Mouse (Mus musculus): ENCODE measurements around the gene Pptc7. TPM values are rescaled to one million over a fixed set of nuclear protein-coding genes. Genes with fewer than 3 reads are reported as not detected.

The Pptc7 gene
- polyA plus RNA-seq, 1 experiment from 2014 or later = 8.3 TPM

DNA sequence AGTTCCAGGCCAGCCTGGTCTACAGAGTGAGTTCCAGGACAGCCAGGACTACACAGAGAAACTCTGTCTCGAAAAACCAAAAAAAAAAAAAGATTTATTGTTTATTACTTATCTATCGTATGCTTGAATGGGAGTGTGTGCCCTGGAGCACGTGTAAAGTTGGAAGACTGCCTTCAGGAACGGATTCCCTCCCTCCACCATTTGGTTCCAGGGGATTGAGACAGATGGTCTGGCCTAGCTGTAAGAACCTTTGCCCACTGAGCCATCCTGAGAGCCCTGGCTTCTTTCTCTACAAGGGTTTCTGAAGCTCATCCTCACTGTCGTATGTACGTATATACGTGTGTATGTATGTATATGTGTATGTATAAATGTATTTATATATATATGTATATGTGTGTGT, 5.2 kb upstream of the Pptc7 start:
- no peaks in the 10 kb centered on the region for H3K9me3 ChIP-seq
- H3K27ac ChIP-seq = no peak overlapping the region
- no peak for DNase-seq (ENCODE audit: extremely low spot score, low spot score)
- 88% methylated on average over 7 of the region's 7 CpGs for WGBS
- no peaks in the 10 kb centered on the region for H3K36me3 ChIP-seq (replicated peaks)
- H3K4me1 ChIP-seq = peaks cover 30% of the 10 kb centered on the region
- no peak overlapping the region for H3K4me3 ChIP-seq
- H3K27me3 ChIP-seq (ENCODE audit: poor library complexity, severe bottlenecking) = peaks cover 10% of the 10 kb centered on the region; the same call in 1 of the 2 replicates

GRCm38 (mm10) chr5:122279799-122280421, 4.3 kb upstream of the Pptc7 start:
- Histone ChIP-seq H3K9me3 (no peaks in the 10 kb centered on the region), H3K36me3 (replicated peaks) (no peaks in the 10 kb centered on the region), H3K27me3 (ENCODE audit: poor library complexity, severe bottlenecking) (peaks cover 10% of the 10 kb centered on the region; the same call in 1 of the 2 replicates), H3K4me3 (no peak overlapping the region), H3K27ac (no peak overlapping the region), H3K4me1 (peaks cover 27% of the 10 kb centered on the region)
- no peak for DNase-seq (ENCODE audit: extremely low spot score, low spot score)
- WGBS = 85% methylated on average over 12 of the region's 12 CpGs

DNA sequence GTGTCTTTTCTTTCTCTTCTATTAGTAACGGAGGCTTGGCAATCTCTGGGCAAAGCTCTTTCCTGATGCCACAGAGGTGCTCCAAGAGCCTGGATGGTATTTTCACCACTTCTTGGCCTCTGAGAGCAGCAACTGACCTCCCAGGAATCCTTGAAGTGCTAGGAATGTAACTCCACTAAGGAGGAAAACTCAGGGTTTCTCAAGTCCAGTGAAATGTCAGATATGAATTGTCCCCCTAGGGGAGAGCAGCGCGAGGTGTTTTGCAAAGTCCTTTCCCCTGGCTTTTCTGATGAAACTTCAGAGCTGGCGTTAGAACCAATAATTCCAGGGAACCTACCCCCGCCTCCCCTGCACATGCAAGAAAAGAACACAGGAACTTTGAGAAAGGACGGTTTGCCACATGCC, 3.7 kb upstream of the Pptc7 start:
- Histone ChIP-seq H3K9me3 (no peaks in the 10 kb centered on the region), H3K27me3 (ENCODE audit: poor library complexity, severe bottlenecking) (peaks cover 10% of the 10 kb centered on the region; the same call in 1 of the 2 replicates), H3K27ac (no peak overlapping the region), H3K4me3 (no peak overlapping the region), H3K36me3 (replicated peaks) (no peaks in the 10 kb centered on the region), H3K4me1 (peaks cover 29% of the 10 kb centered on the region)
- 52% methylated on average over 6 of the region's 6 CpGs for WGBS
- DNase-seq (ENCODE audit: extremely low spot score, low spot score) = no peak

- Histone ChIP-seq H3K27ac (no peak overlapping the region), H3K4me3 (no peak overlapping the region), H3K36me3 (replicated peaks) (no peaks in the 10 kb centered on the region), H3K27me3 (ENCODE audit: poor library complexity, severe bottlenecking) (peaks cover 10% of the 10 kb centered on the region; the same call in 1 of the 2 replicates), H3K9me3 (no peaks in the 10 kb centered on the region), H3K4me1 (peaks cover 34% of the 10 kb centered on the region)
- 47% methylated on average over 19 of the region's 19 CpGs for WGBS
- DNase-seq (ENCODE audit: extremely low spot score, low spot score) = no peak
These were observed 3.2 kb upstream of the Pptc7 start for GRCm38 (mm10) chr5:122280827-122281462.

DNA sequence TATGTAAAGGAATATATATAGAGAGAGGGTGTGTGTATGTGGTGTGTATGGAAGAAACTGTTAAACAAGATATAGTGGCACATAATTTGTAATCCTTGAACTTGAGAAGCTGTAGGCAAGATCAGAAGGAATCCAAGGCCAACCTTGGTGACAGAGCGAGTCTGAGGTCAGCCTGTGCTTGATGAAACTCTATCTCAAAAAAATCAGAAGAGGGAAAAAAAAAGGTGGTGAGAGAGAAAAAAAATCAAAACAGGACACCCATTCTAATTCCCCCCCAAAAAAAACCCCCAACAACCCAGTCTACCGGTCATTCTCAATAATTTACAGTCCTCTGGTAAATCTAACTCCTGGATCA, 360 bp upstream of the Pptc7 start:
- WGBS = 35% methylated on average over 2 of the region's 2 CpGs
- peaks cover 34% of the 10 kb centered on the region for H3K4me1 ChIP-seq
- no peaks in the 10 kb centered on the region for H3K9me3 ChIP-seq
- H3K4me3 ChIP-seq = peak overlapping the region; percentile 98
- no peak for DNase-seq (ENCODE audit: extremely low spot score, low spot score)
- peaks cover 22% of the 10 kb centered on the region for H3K36me3 ChIP-seq (replicated peaks)
- H3K27ac ChIP-seq = peak overlapping the region; percentile 93; the same call in 1 of the 2 replicates
- peaks cover 10% of the 10 kb centered on the region; the same call in 1 of the 2 replicates for H3K27me3 ChIP-seq (ENCODE audit: poor library complexity, severe bottlenecking)

DNA sequence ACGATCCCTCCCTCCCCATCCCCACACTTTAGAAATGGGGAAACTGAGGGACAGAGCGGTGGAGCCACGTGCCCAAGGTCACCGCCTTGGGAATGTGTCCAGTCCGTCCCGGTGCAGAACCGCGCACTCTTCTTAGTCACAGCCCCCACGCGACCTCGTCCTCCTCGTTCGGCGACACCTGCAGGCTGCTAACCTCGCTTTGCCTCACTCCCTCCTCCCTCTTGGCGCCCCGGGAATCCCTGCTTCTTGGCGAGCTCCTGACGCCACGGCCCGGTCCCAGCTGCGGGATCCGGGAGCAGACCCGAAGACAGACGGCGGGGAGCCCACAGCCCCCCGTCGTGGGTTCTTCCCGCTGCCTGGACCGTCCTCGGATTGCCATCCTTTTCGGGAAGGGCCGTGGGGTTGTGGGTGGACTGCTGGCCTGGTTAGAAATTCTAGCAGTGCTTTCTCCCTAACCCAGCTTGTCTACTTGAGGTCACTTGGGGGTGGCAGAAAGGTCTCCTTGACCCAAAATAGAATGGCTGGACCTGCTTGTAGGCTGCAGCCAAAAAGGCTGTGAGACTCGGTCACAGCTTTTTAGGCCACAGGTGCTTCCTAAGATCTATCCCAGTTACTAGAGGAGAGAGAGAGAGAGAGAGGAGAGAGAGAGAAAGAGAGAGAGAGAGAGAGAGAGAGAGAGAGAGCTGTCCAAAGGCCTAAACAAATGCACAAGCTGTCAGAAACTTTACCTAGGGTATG, 1.0 kb downstream of the Pptc7 start:
- Histone ChIP-seq H3K9me3 (peaks cover 9% of the 10 kb centered on the region), H3K27ac (peak overlapping the region; percentile 93), H3K4me1 (peaks cover 34% of the 10 kb centered on the region), H3K27me3 (ENCODE audit: poor library complexity, severe bottlenecking) (peaks cover 10% of the 10 kb centered on the region; the same call in 1 of the 2 replicates), H3K36me3 (replicated peaks) (peaks cover 35% of the 10 kb centered on the region), H3K4me3 (peak overlapping the region; percentile 98)
- WGBS = 2% methylated on average over 34 of the region's 34 CpGs
- DNase-seq (ENCODE audit: extremely low spot score, low spot score) = peak; percentile 60

DNA sequence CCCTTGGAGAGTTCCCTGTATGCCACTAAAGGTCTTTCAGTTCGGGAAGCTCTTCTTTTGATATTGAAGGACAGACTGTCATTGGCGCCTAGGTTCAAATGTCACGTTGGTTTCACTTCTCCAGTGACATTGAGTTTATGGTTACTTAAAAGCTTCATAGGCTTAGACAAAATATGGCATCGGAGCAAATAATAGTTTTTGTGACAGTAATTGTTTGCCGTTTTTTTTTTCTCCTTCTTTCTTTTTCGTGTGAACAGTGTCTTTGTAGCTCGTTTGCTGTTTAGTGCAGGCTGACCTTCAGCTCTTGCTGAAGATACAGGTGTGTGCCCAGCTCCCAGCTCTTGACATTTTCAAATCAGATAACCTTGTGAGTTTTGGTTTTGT, 1.6 kb downstream of the Pptc7 start:
- no peak overlapping the region for H3K27ac ChIP-seq
- no peak for DNase-seq (ENCODE audit: extremely low spot score, low spot score)
- WGBS = 68% methylated on average over 7 of the region's 7 CpGs
- H3K9me3 ChIP-seq = peaks cover 9% of the 10 kb centered on the region
- peaks cover 38% of the 10 kb centered on the region for H3K36me3 ChIP-seq (replicated peaks)
- H3K4me3 ChIP-seq = peak overlapping the region; percentile 98
- peaks cover 28% of the 10 kb centered on the region for H3K4me1 ChIP-seq
- H3K27me3 ChIP-seq (ENCODE audit: poor library complexity, severe bottlenecking) = peaks cover 6% of the 10 kb centered on the region; the same call in 1 of the 2 replicates

DNA sequence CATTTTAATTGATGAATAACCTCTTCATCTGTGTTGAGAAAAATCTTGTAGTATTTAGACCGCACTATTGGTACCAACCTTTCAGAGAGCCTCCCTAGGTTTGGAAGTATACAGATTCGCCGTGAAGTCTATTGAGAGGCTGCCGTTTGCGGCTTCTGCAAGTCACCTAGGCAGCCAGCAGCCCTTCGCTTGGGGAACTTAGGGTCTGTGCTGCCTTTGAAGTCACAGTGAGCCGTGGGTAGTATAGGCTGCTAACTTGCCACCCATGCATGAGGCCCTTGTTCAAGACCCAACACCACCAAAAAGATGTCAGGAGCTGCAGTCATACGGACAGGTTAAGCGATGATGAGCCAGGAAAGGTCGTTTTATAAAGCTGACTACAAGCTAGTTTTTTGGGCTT, 2.0 kb downstream of the Pptc7 start:
- 90% methylated on average over 10 of the region's 10 CpGs for WGBS
- Histone ChIP-seq H3K4me3 (peak overlapping the region; percentile 98), H3K27me3 (ENCODE audit: poor library complexity, severe bottlenecking) (peaks cover 1% of the 10 kb centered on the region; the same call in 1 of the 2 replicates), H3K4me1 (peaks cover 28% of the 10 kb centered on the region), H3K36me3 (replicated peaks) (peaks cover 38% of the 10 kb centered on the region), H3K9me3 (peaks cover 9% of the 10 kb centered on the region), H3K27ac (no peak overlapping the region)
- DNase-seq (ENCODE audit: extremely low spot score, low spot score) = no peak

- peaks cover 9% of the 10 kb centered on the region for H3K9me3 ChIP-seq
- H3K27me3 ChIP-seq (ENCODE audit: poor library complexity, severe bottlenecking) = no peaks in the 10 kb centered on the region; the same call in 1 of the 2 replicates
- no peak for DNase-seq (ENCODE audit: extremely low spot score, low spot score)
- H3K27ac ChIP-seq = no peak overlapping the region
- 94% methylated on average over 4 of the region's 4 CpGs for WGBS
- H3K4me1 ChIP-seq = peaks cover 33% of the 10 kb centered on the region
- peaks cover 38% of the 10 kb centered on the region for H3K36me3 ChIP-seq (replicated peaks)
- H3K4me3 ChIP-seq = no peak overlapping the region
These were observed 2.9 kb downstream of the Pptc7 start for GRCm38 (mm10) chr5:122287026-122287425.

DNA sequence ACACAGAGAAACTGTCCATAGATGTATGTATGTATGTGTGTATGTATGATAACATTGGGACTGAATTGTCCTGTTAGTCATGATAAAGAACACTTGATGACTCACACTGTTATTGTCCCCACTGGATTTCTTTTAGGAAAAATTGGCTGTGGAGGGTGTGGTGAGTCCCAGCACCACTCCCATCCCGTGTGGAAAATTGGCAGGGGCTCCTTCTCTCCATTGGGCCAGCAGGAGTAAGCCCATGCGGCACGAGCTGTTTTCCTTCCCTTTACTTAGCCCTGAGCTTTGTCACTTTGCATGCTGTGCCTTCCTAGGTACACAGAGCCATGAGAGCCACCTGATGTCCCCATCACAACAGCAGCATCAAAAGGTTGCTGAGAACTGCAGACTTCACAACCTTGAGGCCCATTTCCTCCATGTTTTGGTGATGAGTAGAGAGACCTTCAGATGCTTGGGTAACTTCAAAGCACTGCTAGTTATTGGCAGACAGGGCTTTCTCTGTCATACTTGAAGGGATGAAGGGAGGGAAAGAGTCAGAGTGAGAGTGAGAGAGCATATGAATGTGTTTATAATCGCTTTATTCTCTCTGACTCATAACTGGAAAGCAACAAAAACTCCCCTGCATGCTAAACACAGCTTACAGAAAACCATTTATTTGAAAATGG, 4.1 kb downstream of the Pptc7 start:
- WGBS = 93% methylated on average over 4 of the region's 4 CpGs
- DNase-seq (ENCODE audit: extremely low spot score, low spot score) = no peak
- peaks cover 38% of the 10 kb centered on the region for H3K36me3 ChIP-seq (replicated peaks)
- no peaks in the 10 kb centered on the region for H3K27me3 ChIP-seq (ENCODE audit: poor library complexity, severe bottlenecking)
- H3K9me3 ChIP-seq = peaks cover 9% of the 10 kb centered on the region
- H3K4me1 ChIP-seq = peaks cover 40% of the 10 kb centered on the region
- H3K27ac ChIP-seq = no peak overlapping the region
- no peak overlapping the region for H3K4me3 ChIP-seq

DNA sequence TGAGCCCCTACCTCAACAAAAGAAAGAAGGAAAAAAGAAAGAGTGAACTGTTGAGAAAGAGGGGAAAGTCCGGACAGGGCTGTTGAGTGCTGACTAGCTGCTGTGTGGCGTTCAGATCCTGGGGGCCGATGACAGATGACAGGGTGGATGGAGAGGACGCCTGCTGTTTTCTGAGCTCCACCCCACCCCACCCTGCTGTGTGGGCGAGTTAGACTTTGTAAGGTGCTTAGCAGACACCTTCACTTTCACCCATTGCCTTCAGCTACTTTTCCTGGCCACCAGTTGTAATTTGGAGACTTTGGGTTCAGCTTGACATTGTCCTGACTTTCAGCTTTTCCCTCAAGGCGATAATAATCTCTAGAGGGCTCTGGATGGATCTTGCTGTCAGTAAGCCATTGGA, 7.0 kb downstream of the Pptc7 start:
- Histone ChIP-seq H3K27me3 (ENCODE audit: poor library complexity, severe bottlenecking) (no peaks in the 10 kb centered on the region), H3K9me3 (peaks cover 9% of the 10 kb centered on the region), H3K4me1 (peaks cover 40% of the 10 kb centered on the region), H3K36me3 (replicated peaks) (peaks cover 47% of the 10 kb centered on the region), H3K4me3 (no peak overlapping the region), H3K27ac (no peak overlapping the region)
- WGBS = 61% methylated on average over 6 of the region's 6 CpGs
- DNase-seq (ENCODE audit: extremely low spot score, low spot score) = no peak

DNA sequence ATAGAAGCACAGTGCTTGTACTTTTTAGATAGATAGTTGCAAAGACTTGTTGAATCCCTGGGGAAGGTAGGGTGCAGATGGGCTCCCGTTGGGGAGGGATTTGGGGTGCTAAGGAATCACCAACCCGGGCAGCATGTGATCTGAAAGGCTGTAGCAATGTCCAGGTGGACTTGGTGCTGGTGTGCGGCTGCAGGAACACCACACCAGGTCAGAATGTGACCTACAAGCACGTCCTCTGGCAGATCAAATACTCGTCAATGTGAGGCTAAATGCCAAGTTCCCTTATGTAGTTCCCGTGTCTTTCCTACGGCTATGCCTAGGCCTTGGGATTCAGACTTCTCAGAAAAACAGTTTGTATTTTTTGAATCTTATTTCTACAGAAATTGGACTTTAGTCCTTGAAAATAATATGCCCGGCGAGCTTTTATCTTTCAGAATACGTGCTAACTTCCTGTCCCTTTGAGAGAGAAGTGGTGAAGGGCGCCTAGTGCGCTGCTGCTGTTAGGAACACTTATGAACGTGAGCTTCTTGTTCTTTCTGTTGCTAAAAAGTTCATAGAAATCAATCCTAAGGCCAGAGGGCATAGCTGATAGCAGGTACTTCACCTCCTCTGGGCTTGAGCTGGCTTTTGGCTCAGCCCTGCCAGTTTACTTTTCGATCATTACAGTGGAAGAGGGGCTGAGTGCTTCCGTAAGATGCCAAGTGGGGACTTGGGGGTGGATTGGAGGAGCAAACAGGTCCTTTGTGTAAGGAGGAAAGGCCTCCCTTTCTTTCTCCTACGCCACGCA, 7.6 kb downstream of the Pptc7 start:
- DNase-seq (ENCODE audit: extremely low spot score, low spot score) = no peak
- 81% methylated on average over 17 of the region's 17 CpGs for WGBS

More for the DNA sequence above, 7.6 kb downstream of the Pptc7 start:
- peaks cover 36% of the 10 kb centered on the region for H3K4me1 ChIP-seq
- H3K27me3 ChIP-seq (ENCODE audit: poor library complexity, severe bottlenecking) = no peaks in the 10 kb centered on the region
- peaks cover 9% of the 10 kb centered on the region for H3K9me3 ChIP-seq
- no peak overlapping the region for H3K4me3 ChIP-seq
- H3K27ac ChIP-seq = no peak overlapping the region
- peaks cover 46% of the 10 kb centered on the region for H3K36me3 ChIP-seq (replicated peaks)
